Mouse (Mus musculus) lung, postnatal 0 days (tissue): ENCODE data around the gene Sfpq.

Experiments
- CTCF ChIP-seq: IDR thresholded peaks from 2 replicates; pipeline ENCODE4 v1.5.1; 2016; ENCODE audit warnings: antibody characterized with exemption, mild to moderate bottlenecking
- EP300 ChIP-seq: IDR thresholded peaks from 2 replicates; pipeline ENCODE4 v1.6.1; 2016; ENCODE audit warnings: antibody characterized with exemption, mild to moderate bottlenecking, control low read depth

GRCm38 (mm10) chr4:127083131-127083530, 62.0 kb downstream of the Sfpq start:
- TF ChIP-seq CTCF (no peak), EP300 (no peak)
